Mouse (Mus musculus) thymus, adult 18-20 months (tissue): ENCODE data around the gene Dppa2.

Experiments
- DNase-seq, 2 experiments: peaks; one replicate each; pipeline ENCODE4 v3.0.0; 2022; ENCODE audit warnings: mixed read lengths in 2 of 2

Gene Dppa2

DNA sequence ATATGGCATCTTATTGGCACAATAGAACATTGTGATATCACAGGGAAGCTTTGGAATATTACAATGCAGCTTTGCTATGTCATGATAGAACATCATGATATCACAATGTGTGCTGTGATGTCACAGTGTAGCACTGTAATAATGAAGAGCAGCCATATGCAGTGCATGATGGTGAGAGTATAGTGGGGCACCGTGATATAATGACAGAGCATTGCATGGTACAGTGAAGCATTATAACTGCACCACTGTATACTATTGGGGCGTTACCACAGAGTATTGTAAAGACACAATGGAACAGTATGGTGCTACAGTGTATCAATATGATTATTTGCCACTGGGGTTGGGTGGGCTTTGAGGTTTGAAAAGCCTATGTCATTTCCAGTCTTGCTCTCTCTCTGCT is 40.5 kb downstream of the Dppa2 start:
- DNase-seq = no peak

DNA sequence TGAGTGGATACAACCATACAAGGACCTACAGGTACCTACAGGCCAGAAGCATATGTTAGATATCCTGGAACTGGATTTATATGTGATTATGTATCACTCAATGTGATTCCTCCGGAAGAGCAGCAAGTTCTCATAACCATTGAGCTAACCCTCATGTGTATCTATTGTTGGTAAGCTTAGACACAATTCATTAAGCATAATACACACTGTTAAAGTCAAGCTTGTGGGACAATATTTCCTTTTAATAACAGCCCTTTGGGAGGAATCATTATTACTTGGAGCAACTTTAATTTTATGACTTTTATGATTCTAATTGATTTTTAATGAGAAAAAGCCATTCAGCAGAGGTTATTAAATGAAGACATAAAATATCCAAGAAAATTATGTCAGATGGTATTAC is 43.5 kb downstream of the Dppa2 start:
- DNase-seq = no peak

GRCm38 (mm10) chr16:48355716-48356115 is 52.0 kb downstream of the Dppa2 start:
- no peak for DNase-seq

GRCm38 (mm10) chr16:48356417-48356816 is 52.7 kb downstream of the Dppa2 start:
- DNase-seq = no peak

DNA sequence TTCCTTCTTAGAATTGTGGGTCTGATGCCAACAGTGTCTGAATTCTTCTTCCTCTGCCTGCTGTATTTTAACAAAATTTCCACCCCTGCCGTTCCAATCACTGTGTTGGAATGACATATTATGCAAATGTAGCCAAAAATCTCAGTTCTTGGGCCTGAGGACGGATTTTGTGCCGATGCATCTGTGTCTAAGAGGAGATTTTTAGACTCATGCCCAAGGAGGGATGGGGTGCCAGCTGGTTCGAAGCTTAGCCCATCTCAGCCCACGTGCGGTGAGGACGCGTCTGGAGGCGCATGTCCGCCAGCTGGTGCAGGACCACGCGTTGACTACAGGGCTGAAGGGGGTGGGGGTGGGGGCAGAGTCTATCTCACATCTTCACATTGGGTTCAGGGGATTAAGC is 57.2 kb downstream of the Dppa2 start:
- DNase-seq = no peak

DNA sequence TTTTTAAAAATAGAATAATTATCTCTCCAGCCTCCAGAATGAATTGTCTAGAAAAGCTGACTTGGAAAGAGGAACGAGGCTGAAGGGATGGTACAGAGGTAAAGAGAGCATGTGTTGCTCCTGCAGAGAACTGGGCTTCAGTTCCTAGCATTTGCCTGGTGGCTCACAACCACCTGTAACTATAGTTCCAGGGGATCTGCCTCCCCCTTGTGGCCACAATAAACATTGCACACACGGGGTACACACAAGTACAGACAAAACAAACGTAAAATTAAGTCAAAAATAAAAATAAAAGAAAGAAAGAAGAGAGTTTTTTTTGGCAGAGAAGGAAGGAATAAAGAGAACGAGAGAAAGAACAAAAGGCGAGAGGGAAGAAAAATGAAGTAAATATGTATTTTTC is 63.1 kb downstream of the Dppa2 start:
- no peak for DNase-seq

DNA sequence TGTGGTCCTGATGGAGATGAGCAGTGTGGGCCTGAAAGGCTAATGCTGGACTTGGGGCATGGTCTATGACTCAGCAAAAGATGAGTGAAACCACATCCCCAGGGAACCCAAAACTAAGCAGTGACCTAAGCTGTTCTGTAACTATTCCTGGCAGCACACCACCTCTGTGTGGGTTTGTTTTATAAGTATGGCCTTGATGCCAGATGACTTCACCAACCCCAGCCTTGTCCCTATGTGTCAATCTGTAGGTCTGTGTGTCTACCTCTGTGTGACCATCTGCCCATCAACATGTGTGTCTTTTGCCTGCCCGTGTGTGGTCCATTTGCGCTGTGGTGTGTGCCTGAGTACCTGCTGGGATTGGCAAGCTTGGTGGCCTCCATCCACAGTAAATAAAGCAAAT is 64.4 kb downstream of the Dppa2 start:
- no peak for DNase-seq
